11 mouse cellular contexts compared by ENCODE assay signal in genomic region chr2:36077160-36077761, GRCm38 (mm10). TPM values are rescaled to one million over a fixed set of nuclear protein-coding genes. Genes with fewer than 3 reads are reported as not detected.
DNase-seq lines count a peak whose midpoint lies in the region; ATAC-seq and TF ChIP-seq lines count a peak whose summit lies in the region.
"Had no signal": no experiment of that assay in that cellular context is flagged by ENCODE, and none has a peak within 500 bp of the region (broad histone marks: within the 10 kb centered on the region; RNA-seq: fewer than 3 reads in every experiment).

No protein-coding gene starts in this region.

- H3K36me3 ChIP-seq in E14TG2a.4 (ENCODE audit: insufficient read depth, low read length): 0 out of 2 replicates have a peak, but pooled peaks cover 2% of the 10 kb centered on the region
- no peaks in the 10 kb centered on the region for H3K36me3 ChIP-seq in forebrain, embryonic 16.5 days (ENCODE audit: control insufficient read depth, insufficient read depth)
- no peaks in the 10 kb centered on the region for H3K36me3 ChIP-seq in midbrain, embryonic 12.5 days
- H3K36me3 ChIP-seq in liver, embryonic 12.5 days: no peaks in the 10 kb centered on the region
- H3K36me3 ChIP-seq: G1E had no signal

- 19% methylated on average over 11 of the region's 11 CpGs for WGBS in forebrain, embryonic 16.5 days
- WGBS in midbrain, embryonic 12.5 days: 29% methylated on average over 11 of the region's 11 CpGs
- 30% methylated on average over 11 of the region's 11 CpGs for WGBS in liver, embryonic 12.5 days (ENCODE audit: insufficient replicate concordance)

- H3K27ac ChIP-seq in forebrain, embryonic 16.5 days (ENCODE audit: low read length): peak overlapping the region; percentile 7
- no peak overlapping the region for H3K27ac ChIP-seq in midbrain, embryonic 12.5 days (replicated peaks)
- H3K27ac ChIP-seq in liver, embryonic 12.5 days: no peak overlapping the region

- H3K27me3 ChIP-seq in E14TG2a.4 (ENCODE audit: insufficient read depth, low read length): peaks cover 16% of the 10 kb centered on the region
- H3K27me3 ChIP-seq in forebrain, embryonic 16.5 days (replicated peaks; ENCODE audit: control insufficient read depth, insufficient read depth, low read length): no peaks in the 10 kb centered on the region
- H3K27me3 ChIP-seq in midbrain, embryonic 12.5 days: peaks cover 11% of the 10 kb centered on the region; the same call in 1 of the 2 replicates
- peaks cover 27% of the 10 kb centered on the region for H3K27me3 ChIP-seq in liver, embryonic 12.5 days (replicated peaks)

- H3K9me3 ChIP-seq in E14TG2a.4 (ENCODE audit: low read length): no peaks in the 10 kb centered on the region
- no peaks in the 10 kb centered on the region for H3K9me3 ChIP-seq in forebrain, embryonic 16.5 days (ENCODE audit: control insufficient read depth, low read length)
- no peaks in the 10 kb centered on the region for H3K9me3 ChIP-seq in midbrain, embryonic 12.5 days
- H3K9me3 ChIP-seq in liver, embryonic 12.5 days (replicated peaks): no peaks in the 10 kb centered on the region
- H3K9me3 ChIP-seq: G1E had no signal

- DNase-seq in ES-CJ7 (ENCODE audit: low read depth, low spot score): peak; percentile 62
- DNase-seq in heart, adult 18-20 months: no peak
- no peak for DNase-seq in testis, postnatal 10 days (ENCODE audit: low spot score)
- DNase-seq: kidney, adult 8-10 months; right cerebral cortex, postnatal 14 days had no signal

- TF ChIP-seq CTCF in E14TG2a.4 (conservative IDR thresholded peaks at IDR 0.05; ENCODE audit: low read length): no peak

- peak; percentile 82 for ATAC-seq in forebrain, embryonic 16.5 days
- ATAC-seq in midbrain, embryonic 12.5 days (ENCODE audit: low FRiP score, low read depth): peak; percentile 58
- no peak for ATAC-seq in liver, embryonic 12.5 days

- peaks cover 22% of the 10 kb centered on the region for H3K4me1 ChIP-seq in E14TG2a.4 (replicated peaks; ENCODE audit: low read depth, low read length)
- peaks cover 11% of the 10 kb centered on the region for H3K4me1 ChIP-seq in forebrain, embryonic 16.5 days (replicated peaks; ENCODE audit: control insufficient read depth, insufficient read depth, low read length)
- peaks cover 3% of the 10 kb centered on the region; the same call in 1 of the 2 replicates for H3K4me1 ChIP-seq in midbrain, embryonic 12.5 days
- H3K4me1 ChIP-seq in liver, embryonic 12.5 days: no peaks in the 10 kb centered on the region

- no peak overlapping the region; the same call in 1 of the 2 replicates for H3K9ac ChIP-seq in forebrain, embryonic 16.5 days (replicated peaks; ENCODE audit: low read depth, low read length)
- no peak overlapping the region for H3K9ac ChIP-seq in midbrain, embryonic 12.5 days (replicated peaks)
- no peak overlapping the region for H3K9ac ChIP-seq in liver, embryonic 12.5 days

- peak overlapping the region; percentile 12; the same call in 1 of the 2 replicates for H3K4me2 ChIP-seq in forebrain, embryonic 16.5 days (ENCODE audit: low read length)
- peak overlapping the region; percentile 32 for H3K4me2 ChIP-seq in midbrain, embryonic 12.5 days (replicated peaks)
- H3K4me2 ChIP-seq in liver, embryonic 12.5 days: no peak overlapping the region

- H3K4me3 ChIP-seq in E14TG2a.4 (replicated peaks; ENCODE audit: low read length): 0 out of 2 replicates have a peak overlapping the region, but pooled peaks have one; percentile 3
- no peak overlapping the region for H3K4me3 ChIP-seq in forebrain, embryonic 16.5 days (replicated peaks; ENCODE audit: low read length)
- H3K4me3 ChIP-seq in midbrain, embryonic 12.5 days: no peak overlapping the region
- H3K4me3 ChIP-seq in liver, embryonic 12.5 days: no peak overlapping the region

RNA-seq across cellular contexts. Expression of gene Lhx6, which starts 27.9 kb away (rescaled TPM):
- 37.0 and 48.1 TPM in 2 replicates for polyA plus RNA-seq in forebrain, embryonic 16.5 days (2015; fragmentation: Nextera tagmentation; extraction: Ambion mirVana)
- 2.5 TPM in 2 replicates for polyA plus RNA-seq in midbrain, embryonic 12.5 days (2016; fragmentation: Nextera tagmentation; extraction: Ambion mirVana)
- 0.29 and 0.39 TPM in 2 replicates for polyA plus RNA-seq in liver, embryonic 12.5 days (2016; fragmentation: Nextera tagmentation; extraction: Ambion mirVana)
- 1 to 10 TPM; 1.6 to 1.7 TPM for total RNA-seq in heart, adult 18-20 months (2021)
- polyA plus RNA-seq: G1E had no signal

RNA-seq across cellular contexts. Expression of gene Morn5, which starts 28.0 kb away (rescaled TPM):
- 1.5 and 2.2 TPM in 2 replicates for polyA plus RNA-seq in forebrain, embryonic 16.5 days (2015; fragmentation: Nextera tagmentation; extraction: Ambion mirVana)
- 1.1 and 1.3 TPM in 2 replicates for polyA plus RNA-seq in midbrain, embryonic 12.5 days (2016; fragmentation: Nextera tagmentation; extraction: Ambion mirVana)
- 0.18 TPM in 1 of 2 replicates, not detected in the other for polyA plus RNA-seq in liver, embryonic 12.5 days (2016; fragmentation: Nextera tagmentation; extraction: Ambion mirVana)
- total RNA-seq in heart, adult 18-20 months (2021): not detected
- total RNA-seq: gastrocnemius, adult 8-10 months had no signal
- polyA plus RNA-seq: G1E had no signal

RNA-seq across cellular contexts. Expression of gene Ndufa8, which starts 28.1 kb away (rescaled TPM):
- polyA plus RNA-seq in forebrain, embryonic 16.5 days (2015; fragmentation: Nextera tagmentation; extraction: Ambion mirVana): 240 and 273 TPM in 2 replicates
- polyA plus RNA-seq in midbrain, embryonic 12.5 days (2016; fragmentation: Nextera tagmentation; extraction: Ambion mirVana): 161 and 178 TPM in 2 replicates
- polyA plus RNA-seq in liver, embryonic 12.5 days (2016; fragmentation: Nextera tagmentation; extraction: Ambion mirVana): 155 and 162 TPM in 2 replicates
- 100 to 1,000 TPM; 687 to 800 TPM for total RNA-seq in heart, adult 18-20 months (2021)

RNA-seq across cellular contexts. Expression of gene Mrrf, which starts 58.9 kb away (rescaled TPM):
- 26.4 and 30.9 TPM in 2 replicates for polyA plus RNA-seq in forebrain, embryonic 16.5 days (2015; fragmentation: Nextera tagmentation; extraction: Ambion mirVana)
- polyA plus RNA-seq in midbrain, embryonic 12.5 days (2016; fragmentation: Nextera tagmentation; extraction: Ambion mirVana): 19.0 and 25.5 TPM in 2 replicates
- 24.9 and 25.7 TPM in 2 replicates for polyA plus RNA-seq in liver, embryonic 12.5 days (2016; fragmentation: Nextera tagmentation; extraction: Ambion mirVana)
- 10 to 100 TPM; 38.6 to 44.5 TPM for total RNA-seq in heart, adult 18-20 months (2021)

RNA-seq across cellular contexts. Expression of gene Rbm18, which starts 59.3 kb away (rescaled TPM):
- 158 and 165 TPM in 2 replicates for polyA plus RNA-seq in forebrain, embryonic 16.5 days (2015; fragmentation: Nextera tagmentation; extraction: Ambion mirVana)
- 125 and 128 TPM in 2 replicates for polyA plus RNA-seq in midbrain, embryonic 12.5 days (2016; fragmentation: Nextera tagmentation; extraction: Ambion mirVana)
- polyA plus RNA-seq in liver, embryonic 12.5 days (2016; fragmentation: Nextera tagmentation; extraction: Ambion mirVana): 28.2 and 29.9 TPM in 2 replicates
- 10 to 100 TPM; 34.5 to 34.9 TPM for total RNA-seq in heart, adult 18-20 months (2021)

Comparison
In these comparisons a context has a peak if more than half of its experiments do, and no peak if none do; other contexts are left out.
1. RNA of gene Lhx6, which starts 27.9 kb away (polyA plus RNA-seq): 37.0 to 48.1 TPM in forebrain, embryonic 16.5 days; 2.5 TPM in midbrain, embryonic 12.5 days and 0.29 to 0.39 TPM in liver, embryonic 12.5 days; every median in the first group is over 10 times any median in the second.